Mouse (Mus musculus) mesoderm, embryonic 11.5 days (tissue): ENCODE measurements around the gene Ruvbl2.
"Not testable (repeated sequence)": the region's sequence is repeated elsewhere in the genome, so short reads cannot be mapped to it uniquely, and the experiment has no call there.

Experiments
- DNase-seq: peaks from one replicate; pipeline ENCODE4 v3.0.0-alpha.2; 2012; ENCODE audit warnings: low read depth, low spot score

Gene Ruvbl2

DNA sequence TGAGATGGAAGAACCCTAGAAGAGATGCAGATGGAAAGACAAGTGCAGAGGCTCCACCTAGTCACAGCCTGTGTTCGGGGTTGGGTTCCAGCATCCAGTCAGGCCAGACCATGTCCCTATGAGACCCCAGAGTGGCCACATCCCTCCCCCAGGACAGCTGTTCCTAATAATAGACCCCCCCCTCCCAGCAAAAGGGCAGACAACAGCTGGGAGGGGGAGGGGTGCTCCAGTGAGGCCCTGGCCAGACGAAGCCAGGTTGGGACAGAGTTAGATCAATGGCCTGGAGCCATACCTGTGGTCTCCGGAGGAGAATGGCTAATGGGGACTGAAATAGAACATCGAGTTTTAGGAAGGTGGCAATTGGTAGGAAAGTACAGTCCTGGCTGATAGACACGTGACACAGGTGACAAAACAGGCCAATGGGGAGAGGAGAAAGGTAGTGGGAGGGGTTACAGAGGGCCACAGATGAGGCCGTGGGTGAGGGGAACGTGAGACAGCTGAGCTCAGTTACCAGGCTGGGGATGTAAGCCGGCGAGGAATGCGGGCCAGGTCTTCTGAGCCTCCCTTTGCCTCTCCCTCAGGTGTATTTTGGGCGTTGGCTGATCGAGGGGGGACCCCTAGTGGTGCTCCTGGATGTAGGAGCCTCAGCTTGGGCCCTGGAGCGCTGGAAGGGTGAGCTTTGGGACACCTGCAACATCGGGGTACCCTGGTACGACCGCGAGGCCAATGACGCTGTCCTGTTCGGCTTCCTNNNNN lies at the start of gene Ruvbl2:
Ruvbl2 (minus strand) TSS at position 576 of the 756 bp plus-strand sequence.
- no peak for DNase-seq

DNA sequence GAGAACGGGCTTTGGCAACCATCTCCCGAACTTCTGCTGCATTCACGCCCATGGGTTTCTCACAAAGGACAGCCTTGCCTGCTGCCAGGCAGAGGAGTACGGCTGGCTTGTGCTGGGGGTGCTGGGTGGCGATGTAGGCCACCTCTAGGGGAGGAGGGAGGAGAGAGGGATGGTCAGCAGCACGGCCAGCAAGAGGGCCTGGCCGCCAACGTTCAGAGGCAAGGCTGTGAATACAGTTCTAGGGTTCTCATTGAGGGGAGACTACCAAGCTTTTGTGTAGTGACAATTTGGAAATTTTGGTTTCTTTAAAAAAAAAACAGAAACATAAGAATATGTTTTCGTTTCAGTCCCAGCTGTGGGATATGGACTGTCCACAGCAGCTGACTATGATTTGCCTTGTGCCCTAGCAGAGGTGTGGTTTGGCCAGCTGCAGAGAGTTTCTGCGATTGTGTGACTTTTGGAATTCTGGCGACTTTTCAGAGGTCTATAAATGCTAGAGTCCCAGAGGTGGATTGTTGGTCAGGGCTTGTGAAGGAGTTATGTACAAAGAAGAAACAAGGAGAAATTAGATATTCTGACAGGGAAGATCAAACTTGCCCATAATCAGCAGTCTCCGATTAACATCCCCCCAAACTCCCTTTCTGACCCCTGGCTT lies 49.0 kb upstream of the Ruvbl2 start, which contains the start of gene Gm45808:
Gm45808 (minus strand) TSS at position 51 of the 655 bp plus-strand sequence.
- no peak for DNase-seq

DNA sequence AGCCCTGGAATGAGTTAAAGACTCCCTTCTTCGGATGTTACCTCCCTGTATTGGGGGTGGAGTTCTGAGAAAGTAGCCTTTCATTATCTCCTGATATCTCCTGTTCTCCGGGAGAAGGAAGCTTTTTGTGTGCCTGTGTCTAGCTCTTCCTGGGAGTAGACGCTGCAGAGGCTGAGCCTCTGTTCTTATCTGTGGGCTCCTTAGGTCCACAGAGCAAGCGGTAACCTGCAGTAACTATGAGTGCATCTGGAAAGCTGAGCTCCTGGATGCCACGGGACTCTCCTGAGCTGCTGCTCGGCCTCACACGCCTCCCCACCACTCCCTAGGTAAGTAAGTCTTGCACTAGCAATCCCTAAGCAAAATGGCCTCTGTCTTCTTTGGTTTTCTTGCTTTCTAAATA lies 48.3 kb upstream of the Ruvbl2 start:
- no peak for DNase-seq

DNA sequence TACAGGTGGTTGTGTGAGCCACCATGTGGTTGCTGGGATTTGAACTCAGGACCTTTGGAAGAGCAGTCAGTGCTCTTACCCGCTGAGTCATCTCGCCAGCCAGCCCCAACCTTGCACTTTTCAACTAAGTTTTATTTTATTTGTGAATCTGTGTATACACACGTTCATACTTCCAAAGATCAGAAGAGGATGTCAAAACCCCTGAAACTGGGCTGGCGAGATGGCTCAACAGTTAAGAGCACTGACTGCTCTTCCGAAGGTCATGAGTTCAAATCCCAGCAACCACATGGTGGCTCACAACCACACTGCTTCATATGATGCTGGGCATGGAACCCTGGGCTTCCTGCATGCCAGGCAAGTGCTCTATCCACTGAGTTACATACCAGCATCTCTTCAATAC lies 47.1 kb upstream of the Ruvbl2 start:
- DNase-seq = not testable (repeated sequence)

DNA sequence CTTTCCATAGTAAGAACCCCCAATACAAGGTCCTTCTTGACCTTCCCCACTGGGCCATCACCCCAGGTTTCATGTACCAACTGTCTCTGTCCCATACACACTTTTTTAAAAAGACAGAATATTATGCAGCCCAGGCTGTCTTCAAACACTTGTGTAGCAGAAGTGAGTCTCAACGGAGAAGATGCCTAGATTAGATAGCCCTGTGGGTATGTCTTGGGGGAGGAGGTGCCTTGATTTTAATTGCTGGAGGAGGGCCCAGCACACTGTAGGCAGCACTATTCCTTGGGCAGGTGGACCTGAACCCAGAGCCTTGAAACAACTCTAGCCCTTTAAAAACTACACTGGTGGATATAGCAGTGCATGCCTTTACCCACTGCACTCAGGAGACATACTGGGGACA lies 44.3 kb upstream of the Ruvbl2 start:
- DNase-seq = no peak

DNA sequence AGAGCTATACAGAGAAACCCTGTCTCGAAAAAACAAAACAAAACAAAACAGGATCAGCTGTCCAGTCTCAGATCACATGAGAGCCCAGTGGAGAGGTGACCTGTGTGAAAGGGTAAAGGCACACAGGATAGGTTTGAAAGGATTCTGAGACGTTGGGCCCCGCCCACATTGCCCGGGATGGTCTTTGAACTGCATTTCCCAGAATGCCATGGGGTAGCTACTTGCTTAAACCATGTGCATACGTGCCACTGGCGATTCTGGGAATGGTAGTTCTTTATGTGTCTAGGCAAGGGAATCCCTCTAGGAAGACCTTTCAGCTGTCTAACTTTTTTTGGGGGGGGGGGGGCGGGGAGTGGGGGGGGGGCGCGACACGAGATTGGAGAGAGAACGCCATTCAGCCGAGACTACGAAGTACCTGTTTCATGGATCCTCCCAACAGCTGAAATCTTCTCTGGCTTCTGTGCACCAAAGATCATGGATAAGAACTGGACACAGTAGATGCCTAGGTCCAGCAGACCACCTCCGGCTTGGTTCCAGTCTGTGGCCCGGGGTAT lies 43.6 kb upstream of the Ruvbl2 start, which contains the start of gene Tulp2:
Tulp2 (plus strand) TSS at position 504 of the 554 bp plus-strand sequence.
- peak; percentile 43 for DNase-seq

DNA sequence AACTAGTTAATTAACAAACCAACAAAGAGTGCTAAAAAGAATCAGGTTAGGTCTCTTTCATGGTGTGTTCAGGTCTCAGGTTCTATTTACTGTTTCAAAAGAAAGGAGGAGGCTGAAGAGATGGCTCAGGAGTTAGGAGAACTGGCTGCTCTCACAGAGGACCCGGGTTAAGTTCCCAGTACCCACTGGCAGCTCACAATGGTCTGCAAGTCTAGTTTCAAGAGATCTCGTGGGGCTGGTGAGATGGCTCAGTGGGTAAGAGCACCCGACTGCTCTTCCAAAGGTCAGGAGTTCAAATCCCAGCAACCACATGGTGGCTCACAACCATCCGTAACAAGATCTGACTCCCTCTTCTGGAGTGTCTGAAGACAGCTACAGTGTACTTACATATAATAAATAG lies 42.4 kb upstream of the Ruvbl2 start:
- not testable (repeated sequence) for DNase-seq

DNA sequence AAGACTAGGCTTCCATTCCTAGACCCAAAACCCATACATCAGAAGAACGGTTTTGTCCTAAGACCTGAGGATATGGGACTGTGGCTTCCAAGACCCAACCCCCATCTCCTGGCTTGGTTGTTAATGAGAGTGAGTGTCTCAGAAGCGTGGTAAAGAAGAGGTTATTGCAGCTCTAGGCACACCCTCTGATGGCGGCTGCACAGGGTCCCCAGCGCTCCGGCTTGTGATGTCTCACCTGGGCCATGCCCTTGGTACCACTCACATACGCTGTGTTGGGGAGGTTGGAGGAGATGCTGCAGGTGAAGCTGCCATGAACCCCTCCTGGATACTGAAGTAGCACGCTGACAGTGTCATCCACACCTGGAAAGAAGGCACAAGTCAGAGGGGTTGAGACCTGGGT lies 40.9 kb upstream of the Ruvbl2 start:
- DNase-seq = no peak

DNA sequence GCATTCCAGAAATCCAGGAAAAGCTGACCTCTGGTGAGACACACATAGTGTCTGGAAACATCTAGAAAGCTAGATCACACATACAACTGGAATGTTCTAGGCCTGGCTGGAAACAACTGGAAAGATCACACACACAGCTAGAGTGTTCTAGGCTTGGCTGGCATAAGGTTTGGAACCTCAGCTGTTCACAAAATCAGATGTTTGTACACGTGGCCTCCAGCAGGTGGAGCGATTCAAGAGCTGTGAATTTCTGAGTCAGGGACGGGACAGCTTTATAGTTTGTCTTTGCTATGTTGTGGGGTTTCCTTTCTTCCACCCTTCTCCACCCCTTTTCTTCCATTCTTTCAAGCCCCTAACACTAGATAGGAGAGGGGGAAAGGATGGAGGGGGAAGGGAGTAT lies 39.1 kb upstream of the Ruvbl2 start:
- peak; percentile 60 for DNase-seq

DNA sequence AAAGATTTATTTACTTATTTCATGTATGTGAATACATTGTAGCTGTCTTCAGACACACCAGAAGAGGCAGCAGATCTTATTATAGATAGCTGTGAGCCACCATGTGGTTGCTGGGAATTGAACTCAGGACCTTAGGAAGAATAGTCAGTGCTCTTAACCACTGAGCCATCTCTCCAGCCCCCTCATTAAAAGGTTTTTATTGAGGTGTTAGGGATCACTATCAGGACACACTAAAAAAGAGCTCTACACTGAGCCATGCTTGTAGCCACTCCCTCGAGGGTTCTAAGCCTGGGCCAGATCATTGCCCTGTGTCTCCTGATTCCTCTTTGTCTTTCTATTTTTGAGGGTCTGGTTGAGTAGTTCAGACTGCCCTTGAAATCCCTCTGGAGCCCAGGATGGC lies 38.6 kb upstream of the Ruvbl2 start:
- no peak for DNase-seq

DNA sequence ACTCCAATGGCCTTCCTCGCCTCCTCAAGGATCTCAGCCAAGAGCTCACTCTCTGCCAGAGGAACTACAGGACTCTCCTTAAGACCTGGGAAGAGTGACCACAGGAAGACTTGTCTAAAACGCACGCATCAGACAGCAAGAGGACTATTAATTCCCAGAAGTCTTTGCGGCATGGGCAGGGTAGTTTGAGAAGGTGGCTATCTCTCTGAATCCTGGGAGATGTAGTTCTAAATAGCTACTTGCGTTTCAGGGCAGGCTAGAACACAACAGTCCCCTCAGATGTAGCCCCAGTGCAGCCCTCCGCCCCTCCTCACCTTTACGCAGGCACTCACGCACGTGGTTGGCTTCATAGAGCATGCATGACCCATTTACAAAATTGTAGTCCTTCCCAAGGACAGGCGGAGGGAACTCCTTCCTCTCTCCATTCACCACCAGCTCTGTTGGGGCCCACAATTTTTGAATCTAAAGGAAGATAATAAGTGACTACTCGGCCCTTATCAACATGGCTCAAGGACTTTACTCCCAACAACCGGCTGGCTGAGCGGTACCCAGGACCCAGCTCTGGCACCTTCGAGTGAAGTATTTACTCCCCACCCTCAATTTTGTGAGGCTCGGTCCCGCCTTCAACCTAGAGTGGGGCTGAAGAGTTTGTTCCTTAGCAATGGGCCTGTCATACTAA lies 37.5 kb upstream of the Ruvbl2 start:
- DNase-seq = no peak

DNA sequence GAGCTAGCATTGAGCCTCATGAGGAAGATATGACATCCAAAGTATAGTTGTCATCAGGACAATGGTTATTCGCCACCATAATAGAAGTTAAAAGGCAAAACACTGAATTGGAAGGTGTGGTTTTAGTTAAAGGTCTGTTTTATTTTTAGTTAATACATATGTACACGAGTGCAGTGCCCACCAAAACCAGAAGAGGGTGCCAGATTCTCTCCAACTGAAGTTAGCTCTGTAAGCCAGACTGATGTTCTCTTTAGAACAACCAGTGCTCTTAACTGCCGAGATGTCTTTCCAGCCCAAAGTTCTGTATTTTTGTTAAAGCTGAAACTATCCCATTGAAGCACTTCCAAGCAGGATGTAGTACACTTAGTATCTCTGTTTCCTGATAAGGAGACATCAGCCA lies 33.0 kb upstream of the Ruvbl2 start:
- DNase-seq = peak; percentile 69

DNA sequence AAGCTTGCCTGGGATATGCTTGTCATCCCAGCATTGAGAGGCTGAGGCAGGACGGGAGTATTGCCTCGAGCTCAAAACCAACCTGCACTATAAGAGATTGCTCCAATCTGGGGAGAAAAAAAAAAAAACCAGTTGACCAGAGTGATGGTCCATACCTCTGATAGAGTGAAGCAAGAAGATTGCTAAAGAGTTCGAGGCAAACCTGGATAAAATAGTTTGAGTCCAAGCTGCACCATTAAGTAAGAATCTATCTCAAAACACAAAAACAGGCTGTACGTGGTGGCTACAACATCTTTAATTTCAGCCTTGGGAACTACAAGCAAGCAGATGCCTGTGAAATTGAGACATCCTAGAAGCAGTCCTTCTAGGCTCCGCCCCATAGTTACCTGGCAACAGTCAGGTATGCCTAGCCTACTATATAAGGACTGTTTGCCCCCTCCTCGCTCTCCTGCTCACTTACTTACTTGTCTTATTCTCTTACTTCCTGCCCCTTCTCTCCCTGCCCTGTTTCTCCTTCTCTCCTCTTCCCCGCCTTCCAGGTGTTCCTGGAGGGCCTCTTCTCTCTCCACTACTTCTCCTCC lies 29.3 kb upstream of the Ruvbl2 start:
- DNase-seq = no peak

DNA sequence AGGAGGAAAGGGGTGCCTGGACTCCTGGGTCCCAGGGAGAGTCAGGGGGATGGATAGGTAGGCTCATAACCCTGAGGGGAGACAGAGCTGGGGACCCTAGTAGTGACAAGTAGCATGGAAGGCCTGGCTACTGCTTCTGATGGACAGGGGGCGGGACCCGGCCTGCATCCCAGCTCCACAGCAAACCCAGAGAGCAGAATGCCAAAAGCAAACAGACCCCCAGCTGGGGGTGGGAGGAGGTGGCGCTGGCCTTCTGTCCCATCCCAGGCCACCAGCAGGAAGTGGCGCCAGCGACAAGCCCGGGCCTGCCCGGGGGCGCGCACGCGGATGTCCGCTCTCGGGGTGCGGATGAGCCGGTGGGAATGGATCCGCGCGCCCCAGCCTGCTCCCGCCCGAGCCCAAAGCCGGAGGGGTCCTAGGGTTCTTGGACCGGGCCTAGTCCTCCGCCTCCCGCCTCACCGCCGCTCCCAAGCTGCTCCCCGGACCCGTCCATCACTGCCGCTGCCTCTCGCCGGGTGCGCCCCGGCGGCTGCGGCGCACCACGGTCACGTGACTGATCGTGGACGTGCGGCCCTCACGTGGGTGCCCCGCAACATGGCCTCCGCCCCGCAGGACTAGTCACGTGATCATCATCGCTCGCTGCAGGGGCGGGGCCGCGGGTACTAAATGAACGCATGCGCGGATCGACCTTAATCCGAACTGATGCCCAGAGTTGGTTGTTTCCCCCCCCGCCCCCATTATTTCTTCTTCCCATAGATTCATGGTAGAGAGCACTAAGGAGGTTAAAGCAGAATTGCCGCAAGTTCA lies 28.6 kb upstream of the Ruvbl2 start, which contains the start of gene Bax:
Bax (minus strand) TSS at position 616 of the 807 bp plus-strand sequence.
- peak; percentile 98 for DNase-seq

DNA sequence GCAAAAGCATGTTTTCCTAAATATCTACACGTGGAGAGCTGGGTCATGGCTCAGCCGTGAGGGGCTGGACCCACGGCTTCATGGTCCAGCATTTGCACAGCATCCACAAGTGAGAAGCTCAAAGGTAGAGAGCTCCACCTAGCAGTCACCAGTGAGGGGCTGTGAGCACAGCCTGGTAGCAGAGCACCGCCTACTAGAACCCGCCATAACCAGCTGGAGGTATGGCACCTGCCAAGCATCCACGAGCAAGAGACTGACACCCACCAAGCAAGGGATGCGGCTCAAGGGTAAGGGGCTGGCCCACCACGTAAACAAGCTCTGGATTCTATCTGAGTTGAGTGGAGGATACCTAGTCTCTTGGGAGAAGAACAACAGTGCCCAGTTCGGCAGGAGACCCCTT lies 27.7 kb upstream of the Ruvbl2 start:
- no peak for DNase-seq

DNA sequence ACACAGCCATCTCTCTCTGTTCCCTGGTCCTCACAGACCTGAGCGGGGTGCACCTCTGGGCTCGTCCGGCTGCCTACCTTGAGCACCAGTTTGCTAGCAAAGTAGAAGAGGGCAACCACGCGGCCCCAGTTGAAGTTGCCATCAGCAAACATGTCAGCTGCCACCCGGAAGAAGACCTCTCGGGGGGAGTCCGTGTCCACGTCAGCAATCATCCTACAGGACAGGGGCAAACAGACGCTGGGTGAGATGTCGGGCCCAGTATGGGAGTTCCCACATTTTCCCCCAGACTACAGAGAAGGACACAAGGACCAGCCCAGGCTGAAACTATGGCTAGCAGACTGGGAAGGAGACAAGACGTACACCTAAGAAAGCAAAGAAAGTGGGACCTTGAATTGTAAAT lies 27.2 kb upstream of the Ruvbl2 start:
- no peak for DNase-seq

DNA sequence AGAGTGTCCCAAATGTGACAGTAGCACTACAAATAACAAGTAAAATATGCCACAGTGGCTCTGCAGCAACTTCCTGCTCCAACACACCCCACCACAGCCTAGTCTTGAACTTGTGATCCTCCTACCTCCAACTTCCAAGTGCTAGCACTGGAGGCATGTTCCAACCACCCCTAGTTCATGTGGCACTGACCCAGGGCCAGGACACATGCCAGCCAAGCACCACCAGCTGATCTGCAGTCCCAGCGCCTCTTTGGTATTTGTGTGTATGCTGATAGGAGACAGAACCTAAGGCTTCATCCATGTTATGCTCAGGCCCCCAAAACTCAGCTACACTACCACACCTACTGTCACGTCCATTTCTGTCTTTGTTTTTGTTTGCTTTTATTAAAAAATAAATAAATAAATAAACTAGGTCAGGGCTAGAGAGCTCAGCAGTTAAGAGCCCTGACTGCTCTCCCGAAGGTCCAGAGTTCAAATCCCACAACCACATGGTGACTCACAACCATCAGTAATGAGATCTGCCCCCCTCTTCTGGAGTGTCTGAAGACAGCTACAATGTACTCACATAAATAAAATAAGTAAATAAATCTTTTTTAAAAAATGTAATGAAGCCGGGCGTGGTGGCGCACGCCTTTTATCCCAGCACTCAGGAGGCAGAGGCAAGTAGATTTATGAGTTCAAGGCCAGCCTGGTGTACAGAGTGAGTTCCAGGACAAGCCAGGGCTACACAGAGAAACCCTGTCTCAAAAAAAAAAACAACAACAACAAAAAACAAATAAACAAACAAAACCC lies 26.3 kb upstream of the Ruvbl2 start:
- DNase-seq = no peak

DNA sequence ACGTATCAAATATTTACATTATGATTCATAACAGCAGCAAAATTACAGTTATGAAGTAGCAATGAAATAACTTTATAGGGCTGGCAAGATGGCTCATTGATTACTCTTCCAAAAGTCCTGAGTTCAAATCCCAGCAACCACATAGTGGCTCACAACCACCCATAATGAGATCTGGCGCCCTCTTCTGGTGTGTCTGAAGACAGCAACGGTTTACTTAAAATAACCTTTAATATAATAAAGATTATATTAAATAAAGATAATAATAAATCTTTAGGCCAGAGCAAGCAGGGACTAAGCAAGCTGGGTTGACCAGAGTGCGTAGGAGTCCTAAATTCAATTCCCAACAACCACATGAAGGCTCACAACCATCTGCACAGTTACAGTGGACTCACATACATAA lies 25.0 kb upstream of the Ruvbl2 start:
- DNase-seq = not testable (repeated sequence)

DNA sequence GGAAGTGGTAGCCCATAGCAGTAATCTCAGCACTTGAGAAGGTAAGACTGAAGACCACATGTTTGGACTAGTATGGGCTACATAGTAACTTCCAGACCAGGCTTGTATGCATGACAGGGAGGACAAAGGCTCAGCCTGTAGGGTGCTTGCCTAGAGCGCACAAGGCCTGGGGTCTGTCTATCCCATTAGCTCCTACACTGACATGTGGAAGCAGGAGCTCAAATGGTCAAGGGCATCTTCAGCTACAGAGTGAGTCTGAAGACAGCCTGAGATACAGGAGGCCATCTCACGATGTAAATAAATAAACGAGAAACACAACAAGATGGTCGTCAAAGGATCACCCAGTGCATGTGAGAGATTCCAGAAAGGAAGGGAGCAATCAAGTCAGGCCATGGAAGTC lies 24.4 kb upstream of the Ruvbl2 start:
- no peak for DNase-seq

DNA sequence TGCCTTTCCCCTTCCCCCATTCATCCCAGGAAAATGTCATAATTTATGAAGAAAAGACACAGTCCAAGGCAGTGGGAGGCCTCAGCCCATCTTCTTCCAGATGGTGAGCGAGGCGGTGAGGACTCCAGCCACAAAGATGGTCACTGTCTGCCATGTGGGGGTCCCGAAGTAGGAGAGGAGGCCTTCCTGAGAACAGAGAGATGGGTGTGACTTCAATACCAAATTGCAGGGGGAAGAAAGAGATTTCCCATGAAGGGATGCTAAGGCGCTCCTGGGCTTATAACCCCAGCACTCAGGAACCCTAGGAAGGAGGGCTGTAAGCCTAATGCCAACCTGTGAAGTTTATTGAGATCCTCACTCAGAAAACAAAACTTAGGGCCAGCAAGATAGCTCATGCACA lies 23.9 kb upstream of the Ruvbl2 start:
- DNase-seq = no peak
